Mouse (Mus musculus) gastrocnemius, adult 8-10 months (tissue): ENCODE results near the gene Selenoi. TPM values are rescaled to one million over a fixed set of nuclear protein-coding genes. Genes with fewer than 3 reads are reported as not detected.
"Not testable (repeated sequence)": the region's sequence is repeated elsewhere in the genome, so short reads cannot be mapped to it uniquely, and the experiment has no call there.

Experiments
- DNase-seq, 2 experiments: peaks; one replicate each; pipeline ENCODE4 v3.0.0; 2022; ENCODE audit warnings: low spot score in 2 of 2
- total RNA-seq, 4 experiments: library from RNA; stranded (reverse); gene quantifications; 2 replicates each; pipeline ENCODE4 v1.2.4; 2022

Selenoi gene
- total RNA-seq, result 10 to 100 TPM in 1 of 4 experiments, 1 to 10 TPM in 3; 7.4 to 10.8 (median 8.6) TPM

DNA sequence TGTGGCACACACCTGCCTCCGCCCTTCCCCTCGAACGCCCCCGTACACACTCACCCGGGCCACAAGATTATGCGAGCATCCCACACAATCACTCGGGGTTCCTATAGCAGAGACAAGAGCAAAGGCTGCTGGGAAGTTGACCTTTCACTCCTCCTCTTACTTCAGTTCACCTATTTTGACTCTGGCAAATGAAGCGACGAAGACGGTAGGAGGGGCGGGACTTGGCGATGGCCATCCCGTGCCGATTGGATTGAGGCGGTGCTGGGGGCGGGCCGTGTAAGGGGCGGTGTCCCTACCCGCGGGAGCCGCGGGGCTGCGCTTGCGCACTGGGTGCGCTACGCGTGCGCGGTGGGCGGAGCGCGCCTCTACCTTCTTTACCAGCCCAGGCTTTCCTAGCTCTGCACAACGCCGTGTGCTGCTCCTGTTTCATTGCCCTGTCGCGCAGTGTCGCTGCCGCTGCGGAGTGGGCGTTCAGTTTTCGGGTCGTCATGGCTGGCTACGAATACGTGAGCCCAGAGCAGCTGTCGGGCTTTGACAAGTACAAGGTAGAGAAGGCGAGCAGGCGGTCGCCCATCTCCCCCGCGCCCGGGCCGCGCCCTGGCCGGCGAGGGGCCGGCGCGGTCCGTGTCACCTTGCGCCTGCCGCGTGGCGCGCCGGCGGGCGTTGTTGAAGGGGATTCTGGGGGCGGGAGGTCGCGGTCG is at the start of gene Selenoi:
TSS of gene Selenoi (plus strand) at position 311 of the 701 bp plus-strand sequence.
- peak; percentile 99 for DNase-seq

DNA sequence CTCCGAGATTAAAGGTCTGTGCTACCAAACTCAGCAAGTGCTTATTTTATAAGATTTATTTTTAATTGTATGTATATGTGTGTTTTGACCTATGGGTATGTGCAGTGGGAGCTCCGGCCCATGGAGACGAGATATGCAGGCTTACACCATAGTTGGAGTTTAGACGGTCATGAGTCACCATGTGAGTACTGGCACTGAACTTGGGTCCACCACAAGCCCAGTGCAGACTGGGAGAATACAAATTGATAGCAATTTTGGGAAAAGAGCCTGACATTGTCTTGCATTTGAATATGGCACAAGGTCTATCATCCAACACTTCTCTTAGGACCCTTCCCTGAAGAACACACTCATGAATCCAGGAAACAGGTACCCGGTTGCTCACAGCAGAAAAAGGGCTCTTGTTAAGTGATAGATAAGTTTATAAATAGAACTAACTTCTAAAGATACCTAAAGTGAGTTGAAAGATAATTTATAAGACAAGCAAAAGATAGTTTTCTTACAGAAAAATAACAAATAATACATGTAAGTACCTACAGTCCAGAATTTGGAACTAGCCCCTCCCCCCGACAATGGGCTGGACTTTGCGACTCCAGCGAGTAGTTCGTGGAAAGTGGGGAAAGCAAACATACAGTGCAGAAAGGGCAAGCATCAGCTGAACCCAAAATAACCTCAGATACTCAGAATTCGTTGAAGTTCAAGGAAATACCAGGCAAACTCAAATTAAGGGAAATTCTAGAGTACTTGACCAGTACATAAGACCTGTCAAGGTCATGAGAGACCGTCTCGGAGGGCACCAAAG is 44.5 kb upstream of the Selenoi start:
- DNase-seq, result no peak

DNA sequence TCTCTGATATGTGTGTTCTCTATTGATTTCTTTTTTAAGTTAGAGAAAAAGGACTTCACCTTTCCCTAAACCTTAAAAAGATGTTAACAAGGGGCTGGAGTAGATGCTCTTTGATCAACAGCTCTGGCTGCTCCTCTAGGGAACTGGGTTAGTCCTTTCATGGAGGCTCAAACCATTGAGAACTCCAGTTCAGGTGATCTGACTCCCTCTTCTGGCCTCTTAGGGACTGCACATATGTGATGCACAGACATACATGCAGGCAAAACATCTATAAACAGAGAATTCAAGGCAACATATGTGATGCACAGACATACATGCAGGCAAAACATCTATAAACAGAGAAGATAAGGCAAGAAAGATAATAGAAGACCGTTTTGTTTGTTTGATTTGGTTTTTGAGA is 39.9 kb upstream of the Selenoi start:
- DNase-seq, result no peak

DNA sequence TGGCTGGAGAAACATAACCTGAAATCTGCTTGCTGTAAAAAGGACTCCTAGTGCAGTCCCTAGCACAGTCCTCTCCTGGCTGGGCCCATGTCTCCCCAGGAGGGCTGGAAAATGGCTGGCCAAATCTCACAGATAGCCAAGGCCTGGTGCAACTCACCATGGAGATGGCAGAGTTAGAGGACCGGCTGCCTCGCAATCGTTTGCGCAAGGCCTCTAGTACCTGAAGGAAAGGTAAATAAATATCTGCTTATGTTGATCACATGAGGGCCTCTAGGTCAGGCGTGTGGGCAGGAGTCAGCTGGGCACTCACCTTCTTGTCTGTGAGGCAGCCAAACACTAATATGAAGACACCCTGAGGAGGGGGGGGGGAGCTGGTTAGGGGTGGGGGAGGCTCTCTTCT is 37.0 kb upstream of the Selenoi start:
- no peak for DNase-seq

DNA sequence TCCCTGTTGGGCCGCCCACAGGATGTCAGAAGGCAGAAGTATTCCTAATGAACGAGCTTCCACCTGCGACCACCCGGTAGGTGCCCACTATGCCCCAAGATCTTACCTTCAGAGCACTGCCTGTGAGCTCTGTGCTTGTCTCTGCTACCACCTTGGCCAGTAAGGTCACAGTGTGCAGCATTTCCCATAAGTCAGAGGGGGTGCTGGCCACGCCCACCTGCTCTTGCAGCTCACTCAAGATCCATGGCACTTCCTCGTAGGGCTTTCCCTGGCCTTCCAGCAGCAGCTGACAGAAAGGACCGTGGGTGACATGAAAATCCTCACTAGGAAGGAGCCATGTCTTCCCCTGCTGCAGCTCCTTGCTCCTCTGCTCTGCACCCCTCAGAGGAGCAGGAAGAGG is 34.1 kb upstream of the Selenoi start:
- DNase-seq, result no peak

DNA sequence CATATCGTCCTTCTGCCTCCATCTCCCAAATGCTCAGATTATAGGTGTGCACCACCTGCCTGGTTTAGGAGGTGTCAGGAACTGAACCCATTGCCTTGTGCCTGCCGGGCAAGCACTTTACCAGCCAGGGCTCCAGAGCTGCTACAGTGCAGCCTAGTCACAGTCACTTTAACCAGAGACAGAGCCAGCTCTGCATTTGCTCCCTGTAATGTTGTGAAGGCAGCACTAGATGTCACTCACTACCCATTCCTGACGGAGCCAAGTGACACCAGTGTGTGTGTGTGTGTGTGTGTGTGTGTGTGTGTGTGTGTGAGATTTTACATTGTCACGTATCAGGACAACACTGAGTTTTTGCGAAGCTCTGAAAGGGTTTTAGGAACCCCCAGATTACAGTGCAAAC is 30.9 kb upstream of the Selenoi start:
- no peak for DNase-seq

DNA sequence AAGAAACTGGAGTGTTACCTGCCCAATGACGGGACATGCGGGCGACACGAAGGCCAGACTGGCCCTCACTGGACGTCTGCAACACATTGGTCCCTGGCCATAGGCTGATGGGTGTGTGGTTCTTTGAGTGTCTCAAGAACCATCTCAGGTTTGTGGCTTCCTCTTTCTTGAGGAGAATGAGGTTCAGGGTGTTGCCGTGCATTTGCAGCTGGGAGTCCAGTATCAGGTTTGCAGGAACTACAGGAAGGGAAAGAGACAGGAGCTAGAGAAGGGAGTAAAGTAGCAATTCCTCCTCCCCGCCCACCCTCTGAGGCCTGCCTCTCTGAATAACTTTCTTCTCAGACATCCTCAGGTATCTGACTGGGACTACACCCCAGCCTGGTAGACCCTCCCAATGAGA is 30.2 kb upstream of the Selenoi start:
- DNase-seq, result no peak

DNA sequence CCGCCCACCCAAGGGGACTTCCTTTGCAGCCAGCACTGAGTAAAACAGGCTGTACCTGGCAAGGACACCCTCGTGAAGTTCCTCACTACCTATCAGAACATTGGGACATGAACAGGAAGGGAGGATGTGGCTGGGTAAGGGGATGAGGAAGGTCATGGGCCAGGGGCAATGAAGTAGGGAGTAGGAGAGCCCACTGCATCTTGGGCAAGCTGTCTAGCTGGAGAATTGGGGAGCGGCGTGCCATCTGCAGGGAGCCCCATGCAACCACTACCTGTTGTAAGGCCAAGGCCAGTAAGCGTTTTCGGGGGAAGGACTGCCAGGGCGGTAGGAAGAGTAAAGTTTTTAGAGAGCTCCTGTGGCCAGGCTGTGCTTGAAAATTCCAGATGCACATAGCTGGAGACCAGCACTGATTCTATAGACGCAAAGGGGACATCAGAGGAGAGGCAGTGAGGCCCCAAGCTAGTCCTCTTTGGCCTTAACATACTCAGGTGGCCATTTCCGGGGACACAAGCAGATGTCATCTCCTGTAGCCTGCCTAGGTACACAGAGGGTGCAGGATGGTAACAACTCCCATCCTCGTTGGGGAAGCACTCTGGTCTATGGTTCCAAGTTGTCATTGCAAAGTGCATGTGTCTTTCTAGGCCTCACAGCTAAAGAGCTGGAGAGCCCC is 29.0 kb upstream of the Selenoi start:
- DNase-seq, result no peak

DNA sequence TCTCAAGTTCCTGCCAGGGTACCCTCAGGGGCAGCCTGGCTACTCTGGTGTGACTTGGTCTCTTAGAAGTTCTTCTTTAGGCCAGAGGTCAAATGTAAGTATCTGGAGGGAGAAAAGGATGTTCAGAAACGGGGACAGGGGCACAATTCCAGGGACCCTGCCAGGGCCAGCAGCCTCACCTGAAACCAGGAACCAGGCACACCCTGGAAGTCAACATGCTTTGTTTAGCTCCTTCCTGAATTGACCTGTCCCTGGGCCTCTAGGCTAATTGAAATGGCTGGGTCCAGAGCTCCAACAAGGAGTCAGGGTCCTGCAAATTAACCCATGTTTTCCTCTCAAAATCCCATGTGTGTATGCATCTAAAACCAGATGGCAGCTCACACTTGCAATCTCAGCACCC is 27.9 kb upstream of the Selenoi start:
- no peak for DNase-seq

DNA sequence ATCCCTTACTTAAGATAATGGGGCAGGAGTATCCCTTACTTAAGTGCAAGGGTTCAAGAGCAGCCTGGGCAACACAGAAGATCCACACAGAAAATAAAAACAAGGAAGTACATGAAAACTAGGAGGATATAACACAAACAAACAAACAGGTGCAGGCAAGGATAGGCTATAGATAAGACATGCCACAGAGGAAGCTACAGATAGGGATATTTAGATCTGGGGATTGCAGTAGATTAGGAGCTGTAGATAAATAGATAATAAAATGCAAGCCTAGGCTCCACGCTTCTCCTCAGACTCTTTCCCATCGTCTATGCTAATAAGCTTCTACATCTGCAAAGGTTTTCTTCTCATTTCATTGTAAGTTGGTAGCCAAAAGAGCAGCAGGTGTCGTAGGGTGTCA is 27.3 kb upstream of the Selenoi start:
- DNase-seq, result no peak

DNA sequence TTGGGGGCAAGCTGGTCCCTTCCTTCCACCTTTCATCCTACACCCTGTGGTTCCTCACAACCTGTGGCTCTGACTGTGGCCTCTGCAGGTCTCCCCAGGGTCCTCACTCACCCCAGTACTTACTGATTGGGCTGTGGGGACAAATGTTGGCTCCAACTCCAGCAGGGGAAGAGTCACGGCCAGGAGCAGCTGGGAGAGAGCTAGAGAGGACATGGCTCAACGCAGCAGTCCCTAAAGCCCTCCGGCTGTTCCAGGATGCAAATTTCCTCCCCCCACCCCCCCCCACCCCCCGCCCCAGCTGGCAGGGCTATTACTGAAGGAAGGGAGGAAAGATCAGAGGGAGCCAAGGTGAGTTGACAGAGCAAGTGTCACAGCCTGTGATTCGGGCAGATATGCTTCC is 26.9 kb upstream of the Selenoi start, which contains the start of gene Adgrf3:
TSS of gene Adgrf3 (minus strand) at position 230 of the 400 bp plus-strand sequence.
- no peak for DNase-seq

DNA sequence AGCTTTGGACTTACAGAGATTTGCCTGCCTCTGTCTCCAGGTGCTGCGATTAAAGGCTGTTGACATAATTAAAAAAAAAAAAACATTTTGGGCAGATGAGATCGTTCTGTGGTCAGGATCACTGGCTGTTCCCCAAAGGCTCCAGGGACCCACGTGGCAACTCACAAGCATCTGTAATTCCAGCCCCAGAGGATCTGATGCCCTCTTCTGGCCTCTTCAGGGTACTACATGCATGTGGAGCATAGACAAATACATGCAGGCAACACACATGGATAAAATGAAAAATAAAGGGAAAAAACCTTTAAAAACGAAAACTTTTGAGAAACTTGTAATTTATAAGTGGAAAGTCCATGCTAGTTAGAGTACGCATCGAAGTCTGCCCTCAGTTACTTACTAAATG is 25.1 kb upstream of the Selenoi start:
- DNase-seq, result no peak

DNA sequence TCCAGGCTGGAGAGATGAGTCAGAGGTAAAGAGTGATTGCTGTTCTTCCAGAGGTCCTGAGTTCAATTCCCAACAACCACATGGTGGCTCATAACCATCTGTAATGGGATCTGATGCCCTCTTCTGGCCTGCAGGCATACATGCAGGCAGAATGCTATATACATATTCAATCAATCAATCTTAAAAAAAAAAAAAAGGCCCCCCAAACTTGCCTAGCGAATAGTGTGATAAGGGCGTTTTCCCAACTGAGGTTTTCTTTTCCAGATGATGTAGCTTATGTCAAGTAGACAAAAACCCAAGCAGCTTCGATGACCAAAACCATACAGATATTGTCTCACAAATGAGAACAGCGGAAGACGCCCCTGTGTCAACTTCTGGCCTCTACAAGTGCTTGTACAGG is 21.6 kb upstream of the Selenoi start:
- DNase-seq, result not testable (repeated sequence)

DNA sequence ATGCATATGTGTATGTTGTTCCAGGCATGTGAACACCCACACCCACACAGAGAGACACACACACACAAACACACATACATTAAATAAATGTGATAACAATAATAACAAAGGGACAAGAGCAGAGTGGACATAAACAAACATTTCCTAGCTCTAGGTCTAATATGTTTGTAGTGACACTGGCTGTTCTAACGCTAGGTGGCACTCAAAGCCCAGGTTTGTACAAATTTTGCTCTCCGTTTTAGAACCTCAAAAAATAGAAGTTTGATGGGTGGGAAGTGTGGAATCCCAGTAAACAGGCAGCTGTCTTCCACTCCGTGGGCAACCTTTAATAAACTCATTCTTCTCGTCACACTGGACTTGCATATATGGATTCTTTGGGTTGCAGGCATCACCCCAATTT is 17.5 kb upstream of the Selenoi start:
- DNase-seq, result no peak

DNA sequence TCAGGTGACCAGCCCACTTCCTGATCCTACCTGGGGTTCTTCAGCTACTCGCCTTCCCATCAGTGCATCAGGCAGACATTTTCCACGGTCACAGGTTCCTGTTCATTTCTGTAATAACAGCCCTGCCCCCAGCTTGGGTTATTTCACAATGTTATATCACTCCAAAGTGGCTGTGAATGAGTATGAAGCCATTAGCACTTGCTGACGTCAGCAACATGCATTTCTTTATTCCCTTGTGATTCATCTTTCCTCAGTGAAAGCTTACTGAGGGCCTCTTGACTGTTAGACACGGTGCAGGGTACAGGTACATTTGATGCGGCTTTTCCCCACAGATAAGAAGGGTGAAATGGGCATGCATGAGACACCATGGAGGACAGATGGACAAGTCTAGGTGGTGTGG is 16.4 kb upstream of the Selenoi start:
- no peak for DNase-seq

DNA sequence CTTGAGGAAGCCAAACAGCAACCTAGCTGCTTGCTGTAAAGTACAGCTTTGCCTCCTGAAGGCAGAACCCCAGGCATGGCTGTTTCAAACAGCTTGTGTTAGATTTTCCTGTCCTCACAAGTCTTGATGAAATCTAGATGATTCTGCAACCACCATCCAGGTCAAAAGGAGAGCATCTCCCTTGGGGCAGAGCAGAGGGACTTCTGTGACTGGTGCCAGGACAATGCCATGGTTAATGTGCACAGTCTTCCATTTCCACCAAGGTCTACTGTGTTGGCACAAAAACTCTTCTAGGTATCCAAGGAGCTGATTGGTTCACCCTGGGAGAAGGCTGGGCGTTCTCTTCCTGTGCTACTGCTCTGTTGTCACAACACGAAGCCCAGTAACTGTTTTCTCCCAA is 12.7 kb upstream of the Selenoi start:
- no peak for DNase-seq

DNA sequence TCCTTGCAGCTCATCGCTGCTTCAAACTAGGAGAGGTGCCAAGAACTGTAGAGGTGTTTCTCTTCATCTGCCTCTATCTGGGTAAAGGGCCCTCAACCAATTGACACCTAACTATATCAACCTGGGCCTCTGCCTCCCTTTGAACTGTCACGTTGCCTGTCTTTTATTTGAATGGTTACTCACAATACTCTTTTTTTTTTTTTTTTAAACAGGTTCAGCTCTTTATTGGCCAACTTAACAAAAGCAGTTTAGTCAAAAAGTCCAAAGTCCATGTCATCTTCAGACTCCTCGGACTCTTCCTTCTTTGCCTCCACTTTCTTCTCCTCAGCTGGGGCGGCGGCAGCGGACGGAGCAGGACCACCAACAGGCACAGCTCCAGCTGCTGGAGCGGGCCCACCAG is 11.7 kb upstream of the Selenoi start:
- no peak for DNase-seq

DNA sequence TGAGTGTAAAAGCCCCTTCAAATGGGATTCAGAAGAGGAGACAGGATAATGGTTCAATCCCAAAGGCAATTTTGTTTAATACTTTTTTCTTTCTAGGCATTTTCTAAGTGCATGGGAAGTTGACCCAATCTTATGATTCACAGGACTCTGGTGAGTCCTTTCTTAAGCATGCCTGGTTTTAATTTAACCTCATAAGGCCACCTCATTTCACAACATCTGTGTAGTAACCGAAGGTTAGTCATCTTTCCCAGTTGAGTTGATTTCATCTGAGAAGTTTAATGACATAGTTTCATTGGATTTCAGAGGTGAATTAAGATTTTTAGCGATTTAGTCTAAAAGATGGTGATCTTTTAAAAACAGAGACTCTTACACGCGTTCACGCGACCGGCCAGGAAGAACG is 9.7 kb upstream of the Selenoi start:
- DNase-seq, result no peak

DNA sequence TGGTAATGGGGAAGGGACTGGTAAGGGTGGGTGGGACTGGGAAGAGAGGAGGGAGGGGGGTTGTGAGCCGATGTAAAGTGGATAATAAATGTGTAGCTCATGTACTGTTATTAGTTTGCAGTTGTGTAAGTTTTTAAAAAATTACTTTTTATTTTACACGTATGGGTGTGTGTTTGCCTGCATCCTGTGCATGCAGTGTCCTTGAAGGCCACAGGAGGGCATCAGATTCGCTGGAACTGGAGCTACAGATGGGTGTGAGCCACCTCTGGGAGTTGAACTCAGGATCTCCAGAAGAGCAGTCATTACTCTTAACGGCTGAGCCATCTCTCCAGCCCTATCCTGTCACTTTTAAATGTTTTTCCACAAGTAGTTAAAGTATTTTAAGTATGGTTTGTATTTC is 1.5 kb upstream of the Selenoi start:
- no peak for DNase-seq

DNA sequence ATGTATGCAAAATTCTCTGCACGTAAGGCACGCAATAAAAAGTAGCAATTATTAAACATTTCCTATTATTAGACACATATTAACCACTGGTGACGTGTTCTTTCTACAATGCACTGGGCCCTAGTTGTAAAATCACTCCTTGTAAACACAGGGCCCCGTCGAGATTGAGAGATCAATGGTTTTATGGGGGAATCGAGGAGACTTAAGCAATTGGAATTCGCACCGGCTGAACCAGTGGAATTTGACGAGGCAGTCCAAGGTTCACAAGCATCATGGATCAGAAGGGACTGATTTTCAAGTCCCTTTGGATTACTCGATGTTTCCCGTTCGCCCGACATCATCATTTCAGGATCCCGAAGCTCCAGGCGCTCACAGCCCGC is 500 bp upstream of the Selenoi start:
- no peak for DNase-seq

DNA sequence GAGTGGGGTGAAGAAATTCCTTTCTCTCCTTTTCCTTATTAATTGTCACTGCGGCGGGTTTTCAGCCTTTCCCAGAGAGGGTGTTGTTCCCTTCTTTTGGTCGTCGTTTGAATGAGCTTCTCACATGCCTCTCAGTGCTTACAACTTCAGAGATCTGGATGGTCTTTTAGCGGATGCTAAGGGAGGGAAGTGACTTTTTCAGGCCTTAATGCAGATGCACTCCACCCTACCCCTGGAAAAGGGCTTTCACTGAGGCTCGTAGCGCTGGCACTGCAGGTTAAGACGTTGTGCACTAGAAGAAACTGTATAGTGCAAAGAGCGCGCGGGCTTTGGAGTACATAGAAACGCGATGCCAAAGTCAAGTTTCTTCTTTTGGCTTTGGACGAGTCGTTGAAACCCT is 661 bp downstream of the Selenoi start:
- DNase-seq, result no peak

DNA sequence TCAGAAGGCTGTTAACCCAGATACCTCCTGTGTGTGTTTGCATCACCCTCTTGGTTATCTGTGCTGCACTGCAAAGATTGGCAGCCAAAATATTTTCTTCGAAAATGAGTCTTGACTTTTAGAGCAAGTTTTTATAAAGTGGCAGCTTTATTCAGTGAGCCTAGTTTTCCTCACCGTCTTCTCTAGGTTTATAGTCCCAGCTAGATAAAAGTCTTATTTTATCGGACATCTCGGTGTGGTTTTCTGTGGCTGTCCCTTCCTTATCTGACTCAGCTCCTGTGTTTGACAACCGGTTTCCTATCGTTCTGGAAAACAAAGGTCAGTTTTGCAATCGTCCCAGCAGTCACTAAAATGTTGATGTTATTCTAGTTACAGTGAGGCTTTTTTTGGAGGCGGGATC is 1.6 kb downstream of the Selenoi start:
- no peak for DNase-seq
